Mouse (Mus musculus) splenic B cell, adult 2 months (primary cell): ENCODE measurements at regions not wholly inside any gene's neighbourhood (a gene's known extent, or its start where the extent isn't known, plus 50 kb on each side); places are given as distances from the start of the nearest gene placed in this dataset.

Source experiments
- DNase-seq: peaks from one replicate; pipeline ENCODE4 v3.0.0-alpha.2; 2011; ENCODE audit warnings: low read depth, low spot score
- H3K27me3 ChIP-seq: 2 replicates; pipeline ENCODE4 v1.6.1; 2012; ENCODE audit warnings: mild to moderate bottlenecking, low read length, moderate library complexity, mixed read lengths; ENCODE audit not compliant: control insufficient read depth, poor library complexity, insufficient read depth, severe bottlenecking
- H3K36me3 ChIP-seq: 2 replicates; pipeline ENCODE4 v1.6.1; 2012; ENCODE audit warnings: mild to moderate bottlenecking, low read length, moderate library complexity, mixed read lengths; ENCODE audit not compliant: control insufficient read depth, poor library complexity, insufficient read depth, severe bottlenecking

GRCm38 (mm10) chr5:18439986-18440385, 79.8 kb upstream of the Gnai1 start:
- H3K36me3 ChIP-seq, result no peaks in the 10 kb centered on the region

DNA sequence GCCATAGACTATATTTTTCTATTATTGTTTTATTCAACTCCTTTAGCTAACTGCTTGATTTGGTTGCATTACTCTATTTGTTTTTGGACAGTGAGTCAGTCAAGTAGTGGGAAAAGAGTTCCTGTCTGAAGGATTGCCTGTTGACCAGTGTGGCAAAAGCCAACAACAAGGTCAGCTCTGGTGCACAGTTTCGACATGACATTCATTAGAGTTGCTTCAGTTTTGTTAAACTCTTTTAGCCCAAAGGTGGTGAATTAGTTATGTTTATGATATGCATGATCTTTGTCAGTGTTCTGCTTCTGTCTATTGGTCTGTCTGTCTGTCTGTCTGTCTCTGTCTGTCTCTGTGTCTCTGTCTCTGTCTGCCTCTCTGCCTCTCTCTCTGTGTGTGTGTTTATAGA, 79.1 kb upstream of the Gnai1 start:
- Histone ChIP-seq H3K27me3 (no peaks in the 10 kb centered on the region), H3K36me3 (no peaks in the 10 kb centered on the region)
- no peak for DNase-seq

More at GRCm38 (mm10) chr5:18439986-18440385, 79.8 kb upstream of the Gnai1 start:
- H3K27me3 ChIP-seq, result no peaks in the 10 kb centered on the region
- no peak for DNase-seq

- H3K36me3 ChIP-seq, result no peaks in the 10 kb centered on the region
- DNase-seq, result no peak
- no peaks in the 10 kb centered on the region for H3K27me3 ChIP-seq
These were observed 76.1 kb upstream of the Gnai1 start for GRCm38 (mm10) chr5:18436099-18436748.

- DNase-seq, result no peak
- H3K36me3 ChIP-seq, result no peaks in the 10 kb centered on the region
- no peaks in the 10 kb centered on the region for H3K27me3 ChIP-seq
These were observed 74.1 kb upstream of the Gnai1 start for GRCm38 (mm10) chr5:18434245-18434644.

DNA sequence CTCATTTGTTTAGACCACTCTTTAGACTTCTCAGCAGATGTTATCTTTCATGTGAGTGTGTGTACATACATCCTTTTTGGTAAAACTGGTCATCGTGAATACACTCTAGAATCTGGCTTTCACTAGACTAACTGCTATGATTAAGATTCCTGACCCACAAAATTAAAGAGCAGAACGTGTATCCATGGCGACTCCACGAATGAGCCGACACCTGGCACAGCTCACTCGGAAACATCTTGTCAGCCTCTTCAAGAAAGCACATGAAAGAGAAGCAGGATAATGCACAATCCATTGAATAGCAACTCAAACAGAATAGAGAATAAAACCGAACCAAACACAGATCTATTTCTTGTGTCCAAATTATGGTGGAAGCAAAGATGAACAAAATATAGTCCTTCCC, 73.1 kb upstream of the Gnai1 start:
- H3K36me3 ChIP-seq, result no peaks in the 10 kb centered on the region

GRCm38 (mm10) chr5:18425098-18425497, 64.9 kb upstream of the Gnai1 start:
- no peaks in the 10 kb centered on the region for H3K27me3 ChIP-seq
- no peak for DNase-seq
- no peaks in the 10 kb centered on the region for H3K36me3 ChIP-seq

More for the DNA sequence above, 73.1 kb upstream of the Gnai1 start:
- no peaks in the 10 kb centered on the region for H3K27me3 ChIP-seq
- DNase-seq, result no peak

DNA sequence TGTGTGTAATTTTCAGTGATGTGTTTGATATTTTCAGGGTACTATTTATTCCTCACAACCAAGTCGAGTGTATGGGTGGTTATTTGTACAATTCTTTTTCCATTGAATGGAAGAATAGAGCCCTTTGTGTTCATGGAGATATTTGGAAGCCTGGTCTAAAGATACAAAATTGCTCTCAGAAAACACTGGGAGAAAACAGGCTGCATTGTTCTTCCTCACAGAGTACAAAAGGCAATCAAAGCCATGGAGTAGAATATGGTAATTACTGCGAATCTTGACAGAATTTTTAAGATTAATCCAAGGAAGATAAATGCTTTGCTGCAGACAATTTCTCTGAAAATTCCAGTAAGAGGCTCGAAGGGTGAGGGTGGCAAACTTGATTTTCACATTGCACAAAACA, 54.7 kb upstream of the Gnai1 start:
- DNase-seq, result no peak
- H3K36me3 ChIP-seq, result no peaks in the 10 kb centered on the region
- H3K27me3 ChIP-seq, result no peaks in the 10 kb centered on the region
